Mouse (Mus musculus) ZHBTc4 (cell line): ENCODE results near the gene Unc13c.

ENCODE experiments used
- DNase-seq: peaks from one replicate; pipeline ENCODE4 v3.0.0-alpha.2; 2011; ENCODE audit warnings: low read depth, low spot score

Unc13c gene

DNA sequence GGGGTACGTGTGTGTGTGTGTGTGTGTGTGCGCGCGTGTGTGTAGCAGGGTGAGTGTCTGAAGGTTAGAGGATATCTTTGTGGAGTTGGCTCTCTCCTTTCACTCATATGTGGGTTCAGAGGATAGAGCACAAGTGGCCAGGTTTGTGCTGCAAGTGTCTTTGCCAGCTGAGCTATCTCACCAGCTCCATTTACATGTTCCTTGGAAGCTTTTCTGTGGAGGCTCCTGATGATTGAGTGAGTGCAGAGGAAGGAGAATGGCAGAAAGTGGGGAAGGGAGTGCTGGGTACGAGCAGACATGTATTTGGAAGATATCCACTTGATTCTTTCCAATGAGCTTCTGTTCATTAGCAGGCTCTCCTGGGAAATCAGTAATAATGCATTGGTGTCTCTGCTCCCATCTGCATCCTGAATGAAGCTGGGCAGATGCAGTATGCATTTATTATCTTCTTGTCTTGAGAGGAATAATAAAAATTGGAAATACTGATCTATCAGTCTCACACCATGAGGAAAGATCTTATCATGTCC lies 86.3 kb downstream of the Unc13c start:
- no peak for DNase-seq

DNA sequence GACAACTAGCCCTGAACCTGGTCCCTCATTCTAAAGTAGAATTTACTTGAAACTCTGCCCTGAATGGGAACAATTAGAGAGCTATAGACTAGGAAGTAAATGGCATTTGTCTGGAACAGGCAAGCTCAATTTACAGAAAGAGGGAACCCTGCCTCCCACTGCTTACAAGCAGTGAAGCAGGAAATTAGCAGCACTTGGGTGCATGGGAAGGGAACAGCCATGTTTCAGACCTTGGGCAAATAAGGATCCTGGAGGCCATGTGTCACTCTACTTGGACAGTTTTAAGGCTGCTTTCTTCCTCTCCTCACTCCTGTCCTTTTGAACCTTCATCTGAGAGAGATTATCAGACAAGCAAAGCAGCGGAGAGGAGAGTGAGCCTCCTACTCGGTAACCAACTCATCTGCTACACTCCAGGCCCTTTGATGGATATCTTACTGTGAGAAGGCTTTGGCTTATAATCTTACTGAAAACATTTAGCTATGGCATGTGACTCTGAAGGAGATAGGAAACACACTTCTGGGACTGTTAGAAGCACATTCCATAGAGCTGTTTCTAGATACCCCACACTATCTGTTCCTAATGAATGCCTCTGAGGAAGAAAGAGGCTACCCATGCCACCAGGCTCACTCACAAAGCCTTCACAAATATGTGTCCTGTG lies 101.2 kb downstream of the Unc13c start:
- no peak for DNase-seq

DNA sequence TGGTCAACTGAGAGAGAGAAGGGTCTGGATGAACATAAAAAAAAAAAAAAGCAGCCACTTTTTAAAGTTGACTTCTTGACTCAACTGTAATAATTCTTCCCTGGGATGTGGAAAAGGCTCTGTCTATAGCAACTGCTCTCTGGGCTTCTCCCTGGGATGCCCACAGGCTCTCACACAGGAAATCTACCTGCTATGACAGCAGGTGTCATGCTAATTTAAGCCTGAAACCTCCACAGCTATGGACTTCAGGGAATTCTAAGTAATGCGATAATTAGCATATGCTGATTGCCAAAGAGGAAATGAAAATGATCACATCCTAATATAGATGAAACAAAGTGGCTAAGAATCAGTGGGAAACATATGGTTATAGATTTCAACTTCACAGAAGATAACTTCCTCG lies 102.1 kb downstream of the Unc13c start:
- no peak for DNase-seq

DNA sequence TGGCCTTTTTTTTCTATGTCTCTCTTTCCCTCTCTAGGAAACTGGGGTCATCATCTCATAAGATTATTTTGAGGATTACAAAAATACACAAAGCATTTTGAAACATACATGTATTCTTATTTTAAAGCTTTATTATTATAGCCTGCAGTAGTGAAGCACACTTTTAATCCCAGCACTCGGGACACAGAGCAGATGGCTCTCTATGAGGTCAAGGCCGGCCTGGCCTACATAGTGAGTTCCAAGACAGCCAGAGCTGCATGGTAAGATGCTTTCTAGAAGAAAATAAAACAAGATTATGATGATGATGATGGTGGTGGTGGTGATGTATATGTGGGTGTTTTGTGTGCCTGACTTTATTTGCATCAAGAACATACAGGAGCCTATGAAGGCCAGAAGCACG lies 109.3 kb downstream of the Unc13c start:
- DNase-seq: no peak

DNA sequence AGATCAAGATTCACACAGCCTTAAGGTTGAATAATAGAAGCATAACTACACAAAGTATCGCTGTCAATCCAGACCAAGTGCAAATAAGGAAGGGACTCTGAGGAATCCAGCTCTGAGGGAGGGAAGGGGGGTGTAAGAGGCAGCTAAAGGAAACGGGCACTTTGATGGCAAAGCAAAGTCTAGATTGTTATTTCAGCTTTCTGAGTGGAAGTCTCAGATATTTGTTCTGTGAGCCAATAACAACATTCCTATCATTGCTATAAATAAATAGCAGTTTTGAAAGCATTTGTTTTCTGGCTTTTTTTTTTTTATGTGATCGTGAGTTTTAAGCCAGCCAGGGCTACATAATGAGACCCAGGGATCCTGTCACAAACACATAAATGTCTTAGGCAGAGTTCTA lies 114.5 kb downstream of the Unc13c start:
- no peak for DNase-seq

DNA sequence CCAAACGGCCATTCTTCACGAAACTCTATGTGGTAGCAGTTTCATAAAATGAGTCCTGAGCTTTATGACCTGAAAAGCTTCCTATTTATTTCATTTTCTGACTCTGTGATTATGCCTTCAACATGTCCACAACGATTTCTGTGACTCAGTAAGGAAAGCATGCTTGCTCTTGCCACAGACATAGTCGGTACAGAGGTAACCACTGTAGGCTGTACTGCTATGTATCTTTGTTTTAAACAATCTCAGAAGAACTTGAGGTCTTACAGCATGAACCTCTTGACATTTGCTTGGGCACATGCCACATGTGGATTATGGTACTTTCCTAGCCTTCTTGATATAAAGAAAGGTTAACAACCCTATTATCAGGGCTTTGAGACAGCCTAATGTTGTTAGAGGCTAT lies 162.1 kb downstream of the Unc13c start:
- DNase-seq: no peak

DNA sequence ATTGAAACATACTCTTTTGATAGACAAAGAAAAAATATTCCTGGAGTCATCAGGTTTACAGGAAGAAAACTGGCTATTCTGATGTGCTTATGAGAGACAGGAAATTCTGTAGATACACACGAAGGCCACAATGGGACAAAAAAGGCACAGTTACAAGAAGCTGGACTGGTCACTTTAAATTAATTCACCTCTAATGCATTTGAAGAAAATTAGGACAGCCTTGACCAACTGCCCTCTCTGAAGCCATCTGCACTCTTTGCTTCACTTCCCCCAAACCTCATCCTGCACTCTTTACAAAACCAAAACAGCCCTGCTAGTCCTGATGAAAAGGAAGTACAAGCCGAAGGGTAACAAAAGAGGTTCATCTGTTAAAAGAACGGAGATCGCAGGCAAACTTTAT lies 194.2 kb downstream of the Unc13c start:
- DNase-seq: no peak

DNA sequence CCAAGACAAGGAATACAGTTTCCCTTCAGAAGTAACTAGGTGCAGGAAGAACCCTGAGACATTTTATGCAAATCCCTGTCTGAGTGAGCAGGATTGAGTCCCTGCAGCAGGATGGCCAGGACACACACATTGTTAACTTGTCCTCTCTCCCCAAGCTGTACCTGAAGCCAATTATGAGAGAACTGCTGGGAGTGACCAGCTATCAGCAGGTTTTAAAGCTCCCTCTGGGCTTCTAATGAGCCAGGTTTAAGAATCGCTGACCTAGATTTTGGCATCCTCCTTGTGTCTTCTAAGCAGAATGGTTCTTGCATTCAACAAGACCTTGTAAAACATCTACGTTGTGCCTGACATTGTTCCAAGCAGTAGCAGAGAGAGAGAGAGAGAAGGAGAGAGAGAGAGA lies 213.6 kb downstream of the Unc13c start:
- DNase-seq: no peak

DNA sequence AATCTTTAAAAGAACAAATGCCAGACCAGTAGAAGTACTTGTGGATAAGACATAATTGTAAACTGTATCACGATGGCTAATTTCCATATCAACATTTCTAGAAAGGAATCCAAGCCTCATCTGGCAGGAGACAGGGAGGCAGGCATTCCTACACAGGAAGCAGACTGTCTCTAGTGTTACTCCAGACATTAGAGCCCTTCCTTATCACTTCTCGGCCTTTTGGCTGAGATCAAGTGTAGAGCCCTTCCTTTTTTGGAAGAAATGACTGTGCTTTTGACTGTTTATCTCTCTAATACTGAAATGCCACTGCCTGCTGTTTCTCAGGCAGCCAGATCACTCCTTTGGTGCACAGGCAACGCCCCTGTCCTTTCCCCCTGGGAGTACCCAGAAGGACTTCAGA lies 215.3 kb downstream of the Unc13c start:
- no peak for DNase-seq

DNA sequence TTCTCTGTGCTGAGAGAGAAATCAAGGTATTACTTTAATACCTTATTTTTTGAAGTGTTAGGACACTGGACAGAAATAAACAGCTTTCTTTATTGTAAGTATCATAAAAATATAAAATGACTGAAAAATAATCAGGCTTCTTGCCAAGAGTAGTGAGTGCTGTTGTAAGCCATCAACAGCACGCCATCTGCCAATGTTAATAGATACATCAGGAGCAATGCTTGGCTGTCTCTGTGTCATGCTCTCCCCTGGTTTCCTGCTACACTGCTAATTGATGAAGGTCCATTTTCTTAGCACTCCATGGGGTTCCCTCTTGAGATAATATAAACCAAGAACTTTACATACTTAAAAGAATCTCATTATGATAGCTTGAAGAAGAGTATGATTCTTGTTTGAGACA lies 217.4 kb downstream of the Unc13c start:
- no peak for DNase-seq

DNA sequence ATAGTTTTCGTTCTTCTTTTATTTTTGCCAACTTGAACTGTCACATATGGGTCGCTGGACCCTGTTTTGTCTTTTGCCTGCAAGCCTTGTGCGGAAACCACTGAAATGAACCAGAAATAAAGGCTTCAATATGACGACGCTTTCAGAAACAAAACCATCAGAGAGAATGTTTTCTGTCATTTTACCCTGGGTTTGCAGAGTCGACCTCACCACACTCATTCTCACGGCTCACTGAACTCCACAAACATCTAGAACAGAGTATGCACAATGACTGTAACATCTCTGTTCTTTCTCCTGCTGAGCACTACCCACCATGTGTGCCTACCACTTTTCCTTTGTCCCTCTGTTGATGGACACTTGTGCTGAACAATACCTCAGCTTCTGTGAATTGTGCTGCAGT lies 234.3 kb downstream of the Unc13c start:
- no peak for DNase-seq

DNA sequence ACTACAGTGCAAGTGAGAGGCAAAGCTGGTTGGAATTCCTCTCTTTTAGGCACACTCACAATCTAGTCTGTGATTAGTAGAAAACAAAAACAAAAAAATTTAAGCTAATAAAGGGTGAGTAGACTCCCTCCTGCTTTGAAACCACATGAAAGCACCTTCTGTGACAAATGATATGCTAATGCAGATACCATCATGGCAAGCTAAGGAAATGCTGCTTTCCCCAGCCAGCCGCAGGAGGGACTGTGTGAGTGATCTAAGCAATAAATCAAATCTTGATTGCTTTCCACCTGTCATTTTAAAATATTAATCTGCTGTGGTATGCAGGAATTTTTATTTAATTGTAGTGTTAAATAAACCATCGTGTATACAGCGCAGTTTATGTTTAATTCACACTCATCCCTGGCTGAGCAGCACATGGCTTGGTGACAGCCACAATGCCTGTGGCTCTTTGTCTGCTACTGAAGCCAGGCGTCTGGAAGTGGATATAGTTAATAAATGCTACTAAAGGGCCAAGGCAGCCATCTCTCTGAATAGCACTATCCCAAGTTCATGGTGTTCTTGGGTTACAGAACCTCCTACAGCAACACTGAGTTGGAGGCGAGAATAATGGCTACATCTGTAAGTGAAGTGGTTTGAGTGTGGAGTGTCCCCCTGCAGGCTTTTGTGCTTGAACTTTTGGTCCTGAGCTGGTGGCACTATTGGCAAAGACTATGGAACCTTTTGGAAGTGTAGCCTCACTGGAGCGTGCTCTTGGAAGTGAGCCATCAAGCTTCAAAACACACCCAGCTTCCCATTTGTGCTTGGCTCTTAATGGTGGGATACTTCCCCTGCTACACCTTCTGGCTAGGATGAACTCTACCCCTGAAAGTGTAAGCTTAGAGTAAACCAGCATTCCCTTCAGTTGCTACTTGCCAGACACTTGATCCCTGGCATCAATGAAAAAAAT lies 242.8 kb downstream of the Unc13c start:
- DNase-seq: no peak

DNA sequence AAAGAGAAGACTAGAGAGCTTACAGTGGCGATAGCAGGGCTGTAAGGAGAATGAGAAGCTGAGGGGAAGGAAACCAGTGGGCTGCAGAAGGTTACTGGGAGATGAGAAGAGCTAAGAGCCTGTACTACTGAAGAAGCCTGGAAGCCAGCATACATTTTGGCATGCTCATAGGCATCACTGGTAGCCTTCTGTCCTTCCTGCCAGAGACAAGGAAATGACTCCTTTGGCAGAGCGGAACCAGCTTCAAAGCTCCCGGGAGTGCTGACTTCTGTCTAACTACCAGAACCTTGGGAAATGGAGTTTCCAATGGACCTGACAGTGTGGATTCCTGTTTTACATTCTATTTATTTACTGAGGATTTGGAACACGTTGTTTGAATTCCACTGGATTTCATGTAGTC lies 244.0 kb downstream of the Unc13c start:
- no peak for DNase-seq

DNA sequence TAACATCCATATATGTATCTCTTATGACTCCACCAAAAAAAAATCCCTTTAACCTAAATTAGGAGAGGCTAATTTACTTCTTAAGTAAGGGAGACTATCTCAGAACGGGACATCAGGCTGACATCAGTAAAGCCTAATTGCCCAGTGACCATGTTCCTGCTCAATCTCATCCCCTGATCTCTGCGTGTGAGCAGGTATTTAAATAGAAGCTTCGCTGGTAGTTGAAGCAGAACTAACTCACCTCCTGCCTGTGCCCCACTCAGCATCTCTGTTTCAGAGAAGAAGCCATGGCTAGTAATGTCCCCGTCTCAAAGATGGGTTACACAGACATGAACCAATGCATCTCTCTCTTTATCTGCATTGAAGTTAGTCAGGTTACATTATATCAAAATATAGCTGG lies 255.3 kb downstream of the Unc13c start:
- no peak for DNase-seq

DNA sequence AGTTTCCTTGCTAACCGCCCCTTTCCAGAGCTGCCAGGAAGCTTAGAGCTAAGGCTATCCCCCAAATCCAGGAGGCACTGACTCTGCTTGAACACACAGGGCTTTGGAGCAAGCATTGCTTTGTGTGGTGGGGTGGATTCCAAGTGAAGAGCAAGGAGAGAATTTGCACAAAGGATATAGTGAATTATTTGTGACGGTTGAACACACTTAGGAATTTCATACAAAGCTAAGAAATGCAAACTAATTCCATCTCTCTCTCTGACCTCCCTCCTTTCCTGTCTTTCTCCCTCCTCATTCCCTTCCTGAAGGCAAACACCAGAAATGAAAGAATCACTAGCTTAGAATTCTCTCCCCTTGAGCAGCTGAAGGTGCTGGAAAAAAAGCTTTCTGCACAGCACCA lies 271.7 kb downstream of the Unc13c start:
- no peak for DNase-seq

DNA sequence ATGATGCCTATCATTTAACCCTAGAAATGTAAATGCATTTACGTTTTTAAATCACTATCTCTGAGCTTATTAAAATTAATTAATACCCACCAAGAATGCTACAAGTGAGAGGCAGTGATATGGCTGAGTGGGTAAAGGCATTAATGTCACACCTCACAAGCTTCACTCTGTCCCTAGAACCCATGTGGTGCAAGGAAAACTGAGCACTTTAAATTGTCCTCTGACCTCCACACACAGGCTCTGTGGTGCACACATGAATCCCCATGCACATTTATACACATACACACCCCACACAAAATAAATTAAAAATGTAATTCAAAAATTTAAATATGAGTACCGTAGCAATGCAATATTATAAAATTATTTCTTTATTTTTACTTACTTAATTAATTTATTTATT lies 287.2 kb downstream of the Unc13c start:
- DNase-seq: no peak

DNA sequence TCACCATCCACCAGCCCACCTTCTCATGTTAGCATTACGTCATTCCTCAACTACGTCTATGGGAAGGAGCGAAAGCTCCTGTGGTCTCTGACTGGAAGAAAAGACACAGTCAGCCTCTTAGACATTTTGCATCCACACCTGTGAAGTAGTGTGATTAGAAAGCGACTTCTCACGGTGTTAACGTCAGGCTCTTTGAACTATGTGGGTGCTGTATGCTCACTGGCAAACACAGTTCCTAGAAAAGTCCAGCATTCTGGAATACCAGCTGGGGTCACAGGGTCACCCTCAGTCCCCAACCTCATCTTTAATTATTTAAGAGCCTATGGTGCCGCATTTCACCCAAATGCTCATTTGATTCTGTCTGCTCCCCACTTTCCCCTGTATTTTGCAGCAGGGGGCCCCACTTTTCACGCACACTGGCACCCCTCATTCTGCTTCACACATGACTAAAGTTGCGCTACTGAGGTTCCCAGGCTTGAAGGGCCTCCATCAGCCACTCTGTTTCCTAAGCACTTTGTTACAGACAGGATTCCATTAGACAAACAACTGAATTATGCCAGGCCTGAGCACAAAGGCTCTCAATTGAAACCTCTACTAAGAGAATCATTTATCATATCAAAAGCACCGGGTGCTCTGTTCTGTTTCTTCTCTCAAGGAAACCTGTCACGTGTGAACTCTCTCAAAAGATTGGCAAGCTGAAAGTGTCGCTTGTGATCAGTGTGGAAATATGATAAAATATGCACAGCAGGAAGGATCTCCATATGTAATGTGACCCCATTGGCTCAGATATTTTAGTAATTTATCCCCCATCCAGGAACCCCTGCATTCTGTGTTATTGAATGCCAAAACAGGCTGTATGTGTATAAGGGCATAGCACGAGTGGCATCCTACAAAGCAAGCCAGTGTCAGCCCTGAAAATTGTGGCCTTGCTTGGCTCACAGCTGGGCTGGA lies 287.9 kb downstream of the Unc13c start:
- DNase-seq: no peak

DNA sequence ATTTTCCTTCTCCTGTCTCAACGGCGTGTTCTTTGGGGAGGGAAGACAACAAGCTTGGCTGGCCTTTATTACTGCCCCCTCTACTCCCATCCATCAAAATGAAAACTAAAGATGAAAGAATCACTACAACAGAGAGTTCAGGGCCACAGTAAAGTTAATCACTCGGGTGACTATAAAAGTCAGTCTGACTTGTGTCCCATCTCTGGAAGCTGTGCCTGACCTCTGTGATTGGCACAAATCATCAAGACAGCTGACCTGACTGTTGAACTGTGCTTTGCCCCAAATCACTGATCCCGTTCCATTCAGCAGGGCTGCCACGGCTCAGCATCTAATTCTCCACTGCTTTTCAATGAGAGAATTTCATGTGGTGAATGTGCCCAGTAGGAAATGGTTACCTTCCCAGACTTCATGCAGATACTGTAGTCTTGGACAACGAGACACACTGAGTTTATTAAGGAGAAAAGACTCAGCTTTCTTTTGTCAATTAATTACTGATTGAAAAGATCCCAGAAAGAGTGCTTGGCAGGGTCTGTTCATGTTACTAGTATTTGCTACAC lies 297.0 kb downstream of the Unc13c start:
- no peak for DNase-seq

DNA sequence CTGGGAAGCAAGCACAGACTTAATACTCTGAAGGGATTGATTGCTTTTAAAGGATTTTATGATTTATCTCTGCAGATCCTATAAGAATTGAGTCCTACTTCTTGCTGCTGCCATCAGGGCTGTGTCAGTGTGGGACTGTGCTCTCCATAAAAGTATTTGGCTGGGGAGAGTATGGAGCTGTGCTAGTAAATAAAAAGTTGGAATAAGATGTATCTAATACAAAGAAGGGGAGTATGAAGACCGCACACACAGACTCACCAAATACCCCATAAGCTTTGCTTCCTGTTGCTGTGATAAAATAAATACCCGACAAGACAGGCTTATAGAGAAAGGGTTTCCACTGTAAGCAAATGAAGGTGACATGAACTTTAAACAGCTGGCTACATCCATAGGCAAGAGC lies 298.7 kb downstream of the Unc13c start:
- no peak for DNase-seq

DNA sequence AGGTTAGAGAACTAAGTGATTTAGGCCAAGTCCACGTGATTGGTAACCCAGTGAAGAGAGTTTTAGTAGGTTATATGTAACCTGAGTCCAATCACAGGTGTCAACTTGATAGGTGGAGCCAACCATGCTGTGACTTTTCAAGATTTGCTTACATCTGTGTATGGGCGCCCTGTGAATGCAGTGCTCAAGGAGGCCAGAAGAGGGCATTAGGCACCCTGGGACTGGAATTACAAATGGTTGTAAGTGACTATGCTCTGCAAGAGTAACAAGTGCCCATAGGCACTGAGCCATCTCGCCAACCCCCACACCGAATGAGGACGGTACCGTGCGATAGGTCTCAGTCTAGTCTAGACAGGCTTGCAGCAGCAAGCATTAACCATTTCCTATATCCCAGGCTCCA lies 305.9 kb downstream of the Unc13c start:
- peak; percentile 59 for DNase-seq

DNA sequence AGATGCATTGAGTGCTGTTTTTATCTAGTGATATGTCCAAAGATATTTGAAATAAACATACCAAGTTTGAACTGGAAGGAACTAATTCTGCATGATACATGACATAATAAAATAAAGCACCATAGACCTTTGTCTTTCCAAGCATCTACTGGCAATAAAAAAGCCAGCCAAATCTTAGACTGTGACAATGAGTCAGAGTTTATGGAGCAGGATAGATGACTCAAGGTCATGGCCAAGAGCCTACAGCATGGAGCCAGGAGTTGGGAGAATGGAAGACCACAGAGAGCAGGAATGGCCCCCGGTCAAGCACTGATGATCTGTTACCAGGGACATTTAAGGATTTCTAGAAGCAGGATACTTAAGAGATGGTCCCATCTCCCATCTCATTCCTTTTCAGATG lies 319.7 kb downstream of the Unc13c start:
- no peak for DNase-seq

DNA sequence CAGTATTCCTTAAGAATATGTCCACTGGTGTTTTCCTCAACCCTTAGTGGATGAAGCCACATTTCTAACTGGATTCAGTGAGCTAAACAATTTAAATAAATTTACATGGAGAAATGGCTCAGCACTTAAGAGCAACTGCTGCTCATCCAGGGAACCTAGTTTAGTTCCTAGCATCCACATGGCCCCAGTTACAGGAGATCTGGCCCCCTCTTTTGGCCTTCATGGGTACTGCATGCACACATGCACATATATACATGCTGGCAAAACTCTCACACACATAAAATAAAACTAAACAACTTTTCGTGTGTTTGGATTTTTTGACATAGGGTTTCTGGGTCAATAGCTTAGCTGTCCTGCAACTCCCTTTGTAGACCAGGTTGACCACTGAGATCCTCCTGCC lies 330.6 kb downstream of the Unc13c start:
- peak; percentile 61 for DNase-seq
